ENCODE assay signal across 8 mouse cellular contexts in genomic region chr15:98727443-98728321, GRCm38 (mm10). TPM values are rescaled to one million over a fixed set of nuclear protein-coding genes. Genes with fewer than 3 reads are reported as not detected.
DNase-seq lines count a peak whose midpoint lies in the region; ATAC-seq and TF ChIP-seq lines count a peak whose summit lies in the region.

Fkbp11 (minus strand) TSS chr15:98728198.

- TF ChIP-seq EP300 in CH12.LX (IDR thresholded peaks at IDR 0.05; ENCODE audit: low read length) = no peak

- H3K4me2 ChIP-seq in CH12.LX (ENCODE audit: insufficient read depth, low read depth, poor library complexity, severe bottlenecking) = peak within 1 kb of the TSS; percentile 41
- H3K4me2 ChIP-seq in intestine, postnatal 0 days (replicated peaks; ENCODE audit: low read depth) = peak within 1 kb of the TSS; percentile 98
- H3K4me2 ChIP-seq in neural tube, embryonic 13.5 days = peak within 1 kb of the TSS; percentile 71

- no peak within 1 kb of the TSS for H3K27ac ChIP-seq in CH12.LX (ENCODE audit: insufficient read depth, low read depth)
- no peak within 1 kb of the TSS for H3K27ac ChIP-seq in intestine, postnatal 0 days (ENCODE audit: low read depth, low read length)
- no peak within 1 kb of the TSS for H3K27ac ChIP-seq in neural tube, embryonic 13.5 days (replicated peaks)

- H3K4me3 ChIP-seq in CH12.LX (replicated peaks in 1 of 3; ENCODE audit: low read depth in 2 of 3, low read length in 2 of 3, poor library complexity in 1 of 3) = peak within 1 kb of the TSS; percentile 54 to 79 (median 63)
- peak within 1 kb of the TSS; percentile 61 for H3K4me3 ChIP-seq in intestine, postnatal 0 days (ENCODE audit: low read depth, low read length)
- peak within 1 kb of the TSS; percentile 40 for H3K4me3 ChIP-seq in neural tube, embryonic 13.5 days

- no peaks in the 10 kb centered on the region for H3K9me3 ChIP-seq in CH12.LX (replicated peaks; ENCODE audit: low read length)
- no peaks in the 10 kb centered on the region for H3K9me3 ChIP-seq in intestine, postnatal 0 days (ENCODE audit: control insufficient read depth)
- H3K9me3 ChIP-seq in neural tube, embryonic 13.5 days = no peaks in the 10 kb centered on the region

- dilution Hi-C loops in CH12.LX (cut with MboI; ENCODE audit: extremely low pct_ligation_motif_present, extremely low pct_unique_long_range_greater_than_20kb, low sequenced_read_pairs) = no loop called here

- peaks cover 0 to 13% of the 10 kb centered on the region in 2 experiments for H3K36me3 ChIP-seq in CH12.LX (replicated peaks in 1 of 2; ENCODE audit: control insufficient read depth in 1 of 2, insufficient read depth in 1 of 2, low read length in 1 of 2)
- H3K36me3 ChIP-seq in intestine, postnatal 0 days (ENCODE audit: control insufficient read depth, insufficient read depth) = no peaks in the 10 kb centered on the region
- no peaks in the 10 kb centered on the region for H3K36me3 ChIP-seq in neural tube, embryonic 13.5 days

- peak; percentile 63 for ATAC-seq in intestine, postnatal 0 days
- peak; percentile 80 for ATAC-seq in neural tube, embryonic 13.5 days (ENCODE audit: low read depth)

- H3K79me2 ChIP-seq in CH12.LX (replicated peaks; ENCODE audit: control insufficient read depth, extremely low read depth, insufficient read depth, poor library complexity, severe bottlenecking) = no peaks in the 10 kb centered on the region

- no peak for TF ChIP-seq CTCF in CH12.LX (conservative IDR thresholded peaks at IDR 0.05 in 1 of 2, IDR thresholded peaks at IDR 0.05 in 1 of 2; ENCODE audit: low read depth in 2 of 2, low read length in 2 of 2)
- TF ChIP-seq CTCF in intestine, postnatal 0 days (IDR thresholded peaks at IDR 0.05; ENCODE audit: low read depth) = no peak

- DNase-seq in CH12.LX (ENCODE audit: extremely low read depth) = no peak
- DNase-seq in adrenal gland, adult 18-20 months (ENCODE audit: low spot score in 2 of 2) = peak; percentile 52 to 55
- peak; percentile 86 for DNase-seq in embryo, embryonic 11 days
- DNase-seq in heart, adult 18-20 months = peak; percentile 75 to 76
- peak; percentile 82 to 85 for DNase-seq in lung, adult 18-20 months
- DNase-seq in frontal cortex, postnatal 25 days (ENCODE audit: low spot score in 2 of 2) = no peak

- peak; percentile 56 for TF ChIP-seq POLR2A in CH12.LX (IDR thresholded peaks at IDR 0.05; ENCODE audit: low read depth, low read length)

- peaks cover 3 to 14% of the 10 kb centered on the region in 2 experiments for H3K4me1 ChIP-seq in CH12.LX (ENCODE audit: control insufficient read depth in 1 of 2, insufficient read depth in 2 of 2)
- H3K4me1 ChIP-seq in intestine, postnatal 0 days (replicated peaks; ENCODE audit: control insufficient read depth, insufficient read depth, low read length) = no peaks in the 10 kb centered on the region; the same call in 1 of the 2 replicates
- H3K4me1 ChIP-seq in neural tube, embryonic 13.5 days (replicated peaks) = peaks cover 30% of the 10 kb centered on the region

- in situ Hi-C loops in CH12.LX (cut with MboI; ENCODE audit: low pct_ligation_motif_present, low pct_unique_long_range_greater_than_20kb, low sequenced_read_pairs) = no loop called here

- TF ChIP-seq RAD21 in CH12.LX (IDR thresholded peaks at IDR 0.05; ENCODE audit: low read depth, low read length) = no peak

- H3K27me3 ChIP-seq in CH12.LX (replicated peaks) = no peaks in the 10 kb centered on the region
- 0 out of 2 replicates have a peak, but pooled peaks cover 2% of the 10 kb centered on the region for H3K27me3 ChIP-seq in intestine, postnatal 0 days (replicated peaks; ENCODE audit: control insufficient read depth, insufficient read depth, low read length)
- peaks cover 29% of the 10 kb centered on the region for H3K27me3 ChIP-seq in neural tube, embryonic 13.5 days

- 2% methylated on average over 39 of the region's 39 CpGs for WGBS in intestine, postnatal 0 days
- under 1% methylated on average over 39 of the region's 39 CpGs for whole genome bisulfite sequencing in neural tube, embryonic 13.5 days

- H3K9ac ChIP-seq in CH12.LX (ENCODE audit: insufficient read depth, low read depth) = peak within 1 kb of the TSS; percentile 49
- H3K9ac ChIP-seq in intestine, postnatal 0 days (ENCODE audit: low read depth, low read length) = peak within 1 kb of the TSS; percentile 50
- peak within 1 kb of the TSS; percentile 63 for H3K9ac ChIP-seq in neural tube, embryonic 13.5 days

TF ChIP-seq in CH12.LX, 34 proteins besides CTCF, POLR2A, EP300 and RAD21:
- TF ChIP-seq UBTF (IDR thresholded peaks at IDR 0.05; ENCODE audit: low read depth, low read length) = no peak
- TF ChIP-seq MAX (IDR thresholded peaks at IDR 0.05; ENCODE audit: low read length) = peak; percentile 94
- peak; percentile 98 for TF ChIP-seq MXI1 (IDR thresholded peaks at IDR 0.05; ENCODE audit: low read depth, low read length)
- TF ChIP-seq CHD1 (IDR thresholded peaks at IDR 0.05; ENCODE audit: low read depth, low read length) = no peak
- TF ChIP-seq RCOR1 (conservative IDR thresholded peaks at IDR 0.05; ENCODE audit: low read depth, low read length) = no peak
- TF ChIP-seq KAT2A (IDR thresholded peaks at IDR 0.05; ENCODE audit: insufficient replicate concordance, low read length) = no peak
- TF ChIP-seq E2F4 (IDR thresholded peaks at IDR 0.05; ENCODE audit: insufficient replicate concordance, low read depth, low read length) = no peak
- TF ChIP-seq TCF12 (IDR thresholded peaks at IDR 0.05; ENCODE audit: low read depth, low read length) = 0 out of 2 replicates have a peak, but pooled peaks have one; percentile 25
- TF ChIP-seq NELFE (IDR thresholded peaks at IDR 0.05; ENCODE audit: low read depth, low read length) = peak; percentile 45; the same call in 1 of the 2 replicates
- peak; percentile 72 for TF ChIP-seq BHLHE40 (IDR thresholded peaks at IDR 0.05; ENCODE audit: low read depth, low read length)
- TF ChIP-seq MAZ (IDR thresholded peaks at IDR 0.05; ENCODE audit: low read depth, low read length) = 0 out of 2 replicates have a peak, but pooled peaks have one; percentile 45
- TF ChIP-seq HCFC1 (IDR thresholded peaks at IDR 0.05; ENCODE audit: low read depth, low read length) = no peak
- peak; percentile 58 for TF ChIP-seq USF1 (IDR thresholded peaks at IDR 0.05; ENCODE audit: low read depth, low read length)
- TF ChIP-seq TBP (conservative IDR thresholded peaks at IDR 0.05; ENCODE audit: low read depth, low read length) = no peak
- TF ChIP-seq MYC (IDR thresholded peaks at IDR 0.05; ENCODE audit: low read depth, low read length) = peak; percentile 95
- no peak for TF ChIP-seq MAFK (IDR thresholded peaks at IDR 0.05; ENCODE audit: insufficient replicate concordance, low read length)
- TF ChIP-seq SIN3A (IDR thresholded peaks at IDR 0.05; ENCODE audit: low read length) = 0 out of 2 replicates have a peak, but pooled peaks have one; percentile 37
- no peak for TF ChIP-seq ZNF384 (IDR thresholded peaks at IDR 0.05; ENCODE audit: low read depth, low read length)
- TF ChIP-seq ELF1 (IDR thresholded peaks at IDR 0.05; ENCODE audit: low read depth, low read length) = no peak; the same call in 1 of the 2 replicates
- TF ChIP-seq SMC3 (IDR thresholded peaks at IDR 0.05; ENCODE audit: low read depth, low read length) = no peak

RNA-seq across cellular contexts. Expression of gene Fkbp11, which starts in this region (rescaled TPM):
- total RNA-seq in CH12.LX (2012; rRNA removed) = 75.0 and 132 TPM in 2 replicates
- total RNA-seq in CH12.LX (2014; rRNA removed) = 21.0 and 23.4 TPM in 2 replicates
- 22.2 and 27.6 TPM in 2 replicates for polyA plus RNA-seq in CH12.LX (2012; ENCODE audit: insufficient read length, low read depth)
- total RNA-seq in adrenal gland, adult 18-20 months (2021) = 1 to 10 TPM; 4.7 to 6.7 TPM
- 1 to 10 TPM; 7.9 to 8.5 TPM for total RNA-seq in heart, adult 18-20 months (2021)
- 30.9 and 32.4 TPM in 2 replicates for polyA plus RNA-seq in intestine, postnatal 0 days (2015; fragmentation: Nextera tagmentation; extraction: Ambion mirVana)
- polyA plus RNA-seq in neural tube, embryonic 13.5 days (2015; fragmentation: Nextera tagmentation; extraction: Ambion mirVana) = 8.1 and 10.9 TPM in 2 replicates

Comparison
In these comparisons a context has a peak if more than half of its experiments do, and no peak if none do; other contexts are left out.
1. DNase-seq: peak in adrenal gland, adult 18-20 months (2 of 2), embryo, embryonic 11 days (single experiment), heart, adult 18-20 months (2 of 2) and lung, adult 18-20 months (2 of 2); none in CH12.LX (single experiment) and frontal cortex, postnatal 25 days (0 of 2).
2. H3K4me2 ChIP-seq: peak in every context shown above with its lines; median percentile 98 in intestine, postnatal 0 days; 71 in neural tube, embryonic 13.5 days; 41 in CH12.LX.
3. Peak in every context shown above with its lines, with median percentiles within 50 percentile points of each other: H3K4me3 ChIP-seq and H3K9ac ChIP-seq.